Mouse (Mus musculus) heart, embryonic 10.5 days (tissue): ENCODE data around the gene Gnb1l. TPM values are rescaled to one million over a fixed set of nuclear protein-coding genes. Genes with fewer than 3 reads are reported as not detected.

Experiments used
- DNase-seq: peaks from one replicate; pipeline ENCODE4 v3.0.0-alpha.2; 2017; ENCODE audit warnings: low spot score
- H3K27ac ChIP-seq: fragments of 300-500 bp; sonication (generic); 2 replicates; pipeline ENCODE4 v1.5.1; 2016; ENCODE audit warnings: mild to moderate bottlenecking
- H3K27me3 ChIP-seq: fragments of 300-500 bp; sonication (generic); 2 replicates; pipeline ENCODE4 v1.6.1; 2016; ENCODE audit warnings: mild to moderate bottlenecking; ENCODE audit not compliant: poor library complexity, insufficient read depth, severe bottlenecking
- H3K36me3 ChIP-seq: fragments of 300-500 bp; sonication (generic); 2 replicates; pipeline ENCODE4 v1.6.1; 2016; ENCODE audit warnings: mild to moderate bottlenecking, moderate library complexity
- H3K4me1 ChIP-seq: fragments of 300-500 bp; sonication (generic); 2 replicates; pipeline ENCODE4 v1.6.1; 2016; ENCODE audit warnings: mild to moderate bottlenecking
- H3K4me3 ChIP-seq: fragments of 300-500 bp; sonication (generic); 2 replicates; pipeline ENCODE4 v1.5.1; 2016; ENCODE audit warnings: mild to moderate bottlenecking, moderate library complexity
- H3K9me3 ChIP-seq: fragments of 300-500 bp; sonication (generic); 2 replicates; pipeline ENCODE4 v1.6.1; 2016; ENCODE audit warnings: mild to moderate bottlenecking, moderate library complexity
- WGBS: fragments of 180-500 bp; shearing (Covaris S2); methylation state at CpG from one replicate; pipeline ENCODE4 v1.1.7; 2016; 5-methylcytosine and 5-hydroxymethylcytosine counted together
- polyA plus RNA-seq: library from polyadenylated mRNA; unstranded; fragments of >200 nt; fragmentation: Nextera tagmentation; extraction: Ambion mirVana; gene quantifications from 2 replicates; pipeline ENCODE4 v1.2.1, GENCODE M21; 2016

The Gnb1l gene
- polyA plus RNA-seq, 1 experiment from 2014 or later: 17.1 TPM

- H3K27ac ChIP-seq: no peak overlapping the region
Observed at GRCm38 (mm10) chr16:18585676-18586075, 87.2 kb downstream of the Gnb1l start.

GRCm38 (mm10) chr16:18586076-18586905 is 87.8 kb downstream of the Gnb1l start:
- Histone ChIP-seq H3K27me3 (peaks cover 100% of the 10 kb centered on the region), H3K9me3 (no peaks in the 10 kb centered on the region), H3K36me3 (no peaks in the 10 kb centered on the region), H3K4me3 (peak overlapping the region; percentile 63), H3K4me1 (peaks cover 63% of the 10 kb centered on the region), H3K27ac (peak overlapping the region; percentile 78)
- 1% methylated on average over 83 of the region's 83 CpGs for WGBS
- no peak for DNase-seq

More at GRCm38 (mm10) chr16:18585676-18586075, 87.2 kb downstream of the Gnb1l start:
- no peaks in the 10 kb centered on the region for H3K36me3 ChIP-seq
- H3K4me1 ChIP-seq: peaks cover 63% of the 10 kb centered on the region
- H3K27me3 ChIP-seq: peaks cover 100% of the 10 kb centered on the region
- H3K9me3 ChIP-seq: no peaks in the 10 kb centered on the region
- peak overlapping the region; percentile 63 for H3K4me3 ChIP-seq
- 6% methylated on average over 10 of the region's 10 CpGs for WGBS
- DNase-seq: no peak

GRCm38 (mm10) chr16:18586906-18587546 is 88.5 kb downstream of the Gnb1l start:
- Histone ChIP-seq H3K27me3 (peaks cover 100% of the 10 kb centered on the region), H3K4me3 (peak overlapping the region; percentile 63), H3K36me3 (no peaks in the 10 kb centered on the region), H3K4me1 (peaks cover 63% of the 10 kb centered on the region), H3K9me3 (no peaks in the 10 kb centered on the region), H3K27ac (peak overlapping the region; percentile 78)
- WGBS: under 1% methylated on average over 42 of the region's 62 CpGs
- DNase-seq: no peak

GRCm38 (mm10) chr16:18587847-18588737 is 89.6 kb downstream of the Gnb1l start:
- under 1% methylated on average over 57 of the region's 57 CpGs for WGBS
- Histone ChIP-seq H3K9me3 (no peaks in the 10 kb centered on the region), H3K4me3 (peak overlapping the region; percentile 63), H3K4me1 (peaks cover 53% of the 10 kb centered on the region), H3K27ac (peak overlapping the region; percentile 50), H3K27me3 (peaks cover 98% of the 10 kb centered on the region), H3K36me3 (no peaks in the 10 kb centered on the region)
- DNase-seq: no peak

GRCm38 (mm10) chr16:18588738-18589055 is 90.2 kb downstream of the Gnb1l start:
- Histone ChIP-seq H3K36me3 (no peaks in the 10 kb centered on the region), H3K27ac (0 out of 2 replicates have a peak overlapping the region, but pooled peaks have one; percentile 9), H3K4me3 (peak overlapping the region; percentile 63), H3K27me3 (peaks cover 98% of the 10 kb centered on the region), H3K4me1 (peaks cover 53% of the 10 kb centered on the region), H3K9me3 (no peaks in the 10 kb centered on the region)
- no peak for DNase-seq
- WGBS: under 1% methylated on average over 31 of the region's 31 CpGs

- Histone ChIP-seq H3K4me3 (peak overlapping the region; percentile 63), H3K4me1 (peaks cover 53% of the 10 kb centered on the region), H3K27ac (0 out of 2 replicates have a peak overlapping the region, but pooled peaks have one; percentile 9), H3K9me3 (no peaks in the 10 kb centered on the region), H3K36me3 (no peaks in the 10 kb centered on the region), H3K27me3 (peaks cover 98% of the 10 kb centered on the region)
- DNase-seq: no peak
- 18% methylated on average over 9 of the region's 9 CpGs for WGBS
Observed at GRCm38 (mm10) chr16:18589080-18589621, 90.6 kb downstream of the Gnb1l start.

- H3K36me3 ChIP-seq: no peaks in the 10 kb centered on the region
- peaks cover 98% of the 10 kb centered on the region for H3K27me3 ChIP-seq
- 1% methylated on average over 48 of the region's 48 CpGs for WGBS
- H3K4me1 ChIP-seq: peaks cover 53% of the 10 kb centered on the region
- DNase-seq: no peak
- H3K4me3 ChIP-seq: peak within 1 kb of the TSS; percentile 52
- peak within 1 kb of the TSS; percentile 12; the same call in 1 of the 2 replicates for H3K27ac ChIP-seq
- no peaks in the 10 kb centered on the region for H3K9me3 ChIP-seq
Observed at GRCm38 (mm10) chr16:18589804-18590790, 91.6 kb downstream of the Gnb1l start, which contains the start of gene Tbx1. Tbx1 (minus strand) TSS chr16:18590671.

- H3K9me3 ChIP-seq: no peaks in the 10 kb centered on the region
- DNase-seq: no peak
- 1% methylated on average over 59 of the region's 59 CpGs for WGBS
- peaks cover 43% of the 10 kb centered on the region for H3K4me1 ChIP-seq
- peak overlapping the region; percentile 12; the same call in 1 of the 2 replicates for H3K27ac ChIP-seq
- H3K36me3 ChIP-seq: no peaks in the 10 kb centered on the region
- peaks cover 98% of the 10 kb centered on the region for H3K27me3 ChIP-seq
- H3K4me3 ChIP-seq: peak overlapping the region; percentile 52
Observed at GRCm38 (mm10) chr16:18591047-18592018, 92.8 kb downstream of the Gnb1l start.

GRCm38 (mm10) chr16:18593930-18594329 is 95.4 kb downstream of the Gnb1l start:
- no peak overlapping the region for H3K4me3 ChIP-seq
- no peaks in the 10 kb centered on the region for H3K36me3 ChIP-seq
- peaks cover 25% of the 10 kb centered on the region for H3K4me1 ChIP-seq
- WGBS: 65% methylated on average over 2 of the region's 2 CpGs
- no peak for DNase-seq
- H3K27ac ChIP-seq: no peak overlapping the region
- H3K27me3 ChIP-seq: peaks cover 85% of the 10 kb centered on the region
- no peaks in the 10 kb centered on the region for H3K9me3 ChIP-seq

- WGBS: 31% methylated on average over 5 of the region's 5 CpGs
- Histone ChIP-seq H3K4me1 (peaks cover 13% of the 10 kb centered on the region), H3K36me3 (no peaks in the 10 kb centered on the region), H3K27me3 (peaks cover 74% of the 10 kb centered on the region), H3K27ac (no peak overlapping the region), H3K4me3 (no peak overlapping the region), H3K9me3 (no peaks in the 10 kb centered on the region)
- DNase-seq: no peak
Observed at GRCm38 (mm10) chr16:18596255-18596654, 97.7 kb downstream of the Gnb1l start.

GRCm38 (mm10) chr16:18598006-18598405 is 99.5 kb downstream of the Gnb1l start:
- Histone ChIP-seq H3K27ac (no peak overlapping the region), H3K4me1 (peaks cover 19% of the 10 kb centered on the region), H3K36me3 (no peaks in the 10 kb centered on the region), H3K4me3 (no peak overlapping the region), H3K27me3 (peaks cover 58% of the 10 kb centered on the region), H3K9me3 (no peaks in the 10 kb centered on the region)
- DNase-seq: no peak
- WGBS: 59% methylated on average over 3 of the region's 3 CpGs
